Mouse (Mus musculus) limb, embryonic 15.5 days (tissue): ENCODE data around the gene Bpifb9a. TPM values are rescaled to one million over a fixed set of nuclear protein-coding genes. Genes with fewer than 3 reads are reported as not detected.
"Not testable (repeated sequence)": the region's sequence is repeated elsewhere in the genome, so short reads cannot be mapped to it uniquely, and the experiment has no call there.

ENCODE experiments used
- ATAC-seq: fragments of 200-750 bp; cut with Nextera tagmentation; 2 replicates; pipeline ENCODE4 v1.8.0; 2017; ENCODE audit warnings: low read depth, moderate TSS enrichment; ENCODE audit not compliant: insufficient number of reproducible peaks, low FRiP score, low TSS enrichment
- H3K27ac ChIP-seq: fragments of 300-500 bp; sonication (generic); 2 replicates; pipeline ENCODE4 v1.5.1; 2015; ENCODE audit warnings: moderate library complexity, mild to moderate bottlenecking, inconsistent platforms
- H3K27me3 ChIP-seq: fragments of 300-500 bp; sonication (generic); 2 replicates; pipeline ENCODE4 v1.6.1; 2015; ENCODE audit warnings: inconsistent platforms
- H3K36me3 ChIP-seq: fragments of 300-500 bp; sonication (generic); 2 replicates; pipeline ENCODE4 v1.6.1; 2015; ENCODE audit warnings: inconsistent platforms
- H3K4me1 ChIP-seq: fragments of 300-500 bp; sonication (generic); 2 replicates; pipeline ENCODE4 v1.6.1; 2015; ENCODE audit warnings: inconsistent platforms
- H3K4me2 ChIP-seq: fragments of 300-500 bp; sonication (generic); 2 replicates; pipeline ENCODE4 v1.6.1; 2015; ENCODE audit warnings: mild to moderate bottlenecking, inconsistent platforms
- H3K4me3 ChIP-seq: fragments of 300-500 bp; sonication (generic); 2 replicates; pipeline ENCODE4 v1.5.1; 2015; ENCODE audit warnings: mild to moderate bottlenecking, inconsistent platforms
- H3K9ac ChIP-seq: fragments of 300-500 bp; sonication (generic); 2 replicates; pipeline ENCODE4 v1.6.1; 2015; ENCODE audit warnings: inconsistent platforms
- H3K9me3 ChIP-seq: fragments of 300-500 bp; sonication (generic); 2 replicates; pipeline ENCODE4 v1.6.1; 2016; ENCODE audit warnings: inconsistent platforms
- WGBS: fragments of 180-500 bp; shearing (Covaris S2); methylation state at CpG from one replicate; pipeline ENCODE4 v1.1.7; 2015; 5-methylcytosine and 5-hydroxymethylcytosine counted together
- polyA plus RNA-seq: library from polyadenylated mRNA; unstranded; fragments of >200 nt; fragmentation: Nextera tagmentation; extraction: Ambion mirVana; gene quantifications from 2 replicates; pipeline ENCODE4 v1.2.1, GENCODE M21; 2015

Bpifb9a gene
- polyA plus RNA-seq, result not detected in 2 replicates

GRCm38 (mm10) chr2:154257554-154257953, at the start of gene Bpifb9a:
Gene Bpifb9a, plus strand, starts transcription at chr2:154257854.
- not testable (repeated sequence) for H3K27ac ChIP-seq, H3K9ac ChIP-seq, H3K9me3 ChIP-seq, ATAC-seq, H3K27me3 ChIP-seq, H3K4me2 ChIP-seq, H3K36me3 ChIP-seq, H3K4me1 ChIP-seq, H3K4me3 ChIP-seq
- WGBS, result 79% methylated on average over 5 of the region's 5 CpGs

GRCm38 (mm10) chr2:154209112-154209511, 48.5 kb upstream of the Bpifb9a start:
- H3K9ac ChIP-seq, result no peak overlapping the region
- WGBS, result 13% methylated on average over 3 of the region's 3 CpGs
- no peak overlapping the region for H3K4me3 ChIP-seq
- H3K4me1 ChIP-seq, result no peaks in the 10 kb centered on the region
- no peak overlapping the region for H3K27ac ChIP-seq
- no peak overlapping the region for H3K4me2 ChIP-seq
- no peaks in the 10 kb centered on the region for H3K36me3 ChIP-seq
- H3K27me3 ChIP-seq, result no peaks in the 10 kb centered on the region
- no peaks in the 10 kb centered on the region for H3K9me3 ChIP-seq
- no peak for ATAC-seq

- Histone ChIP-seq H3K4me2 (no peak overlapping the region), H3K27ac (no peak overlapping the region), H3K4me3 (no peak overlapping the region), H3K27me3 (no peaks in the 10 kb centered on the region), H3K4me1 (no peaks in the 10 kb centered on the region), H3K36me3 (no peaks in the 10 kb centered on the region), H3K9me3 (no peaks in the 10 kb centered on the region), H3K9ac (no peak overlapping the region)
- no peak for ATAC-seq
- WGBS, result 57% methylated on average over 1 of the region's 1 CpGs
These were observed 46.5 kb upstream of the Bpifb9a start for GRCm38 (mm10) chr2:154211121-154211520.

GRCm38 (mm10) chr2:154211881-154212280, 45.8 kb upstream of the Bpifb9a start:
- ATAC-seq, result no peak

GRCm38 (mm10) chr2:154215191-154215590, 42.5 kb upstream of the Bpifb9a start:
- Histone ChIP-seq H3K4me1 (no peaks in the 10 kb centered on the region), H3K9me3 (no peaks in the 10 kb centered on the region), H3K9ac (no peak overlapping the region), H3K27me3 (no peaks in the 10 kb centered on the region), H3K4me2 (no peak overlapping the region), H3K27ac (no peak overlapping the region), H3K36me3 (no peaks in the 10 kb centered on the region), H3K4me3 (no peak overlapping the region)
- WGBS, result 16% methylated on average over 5 of the region's 5 CpGs
- no peak for ATAC-seq

More at GRCm38 (mm10) chr2:154211881-154212280, 45.8 kb upstream of the Bpifb9a start:
- no peaks in the 10 kb centered on the region for H3K27me3 ChIP-seq
- H3K4me3 ChIP-seq, result no peak overlapping the region
- H3K36me3 ChIP-seq, result no peaks in the 10 kb centered on the region
- H3K27ac ChIP-seq, result no peak overlapping the region
- no peak overlapping the region for H3K4me2 ChIP-seq
- WGBS, result 85% methylated on average over 4 of the region's 4 CpGs
- no peak overlapping the region for H3K9ac ChIP-seq
- no peaks in the 10 kb centered on the region for H3K4me1 ChIP-seq
- H3K9me3 ChIP-seq, result no peaks in the 10 kb centered on the region

- H3K27me3 ChIP-seq, result no peaks in the 10 kb centered on the region
- no peaks in the 10 kb centered on the region for H3K9me3 ChIP-seq
- no peak overlapping the region for H3K27ac ChIP-seq
- H3K4me2 ChIP-seq, result no peak overlapping the region
- WGBS, result 77% methylated on average over 5 of the region's 5 CpGs
- H3K4me1 ChIP-seq, result peaks cover 20% of the 10 kb centered on the region
- no peaks in the 10 kb centered on the region for H3K36me3 ChIP-seq
- no peak overlapping the region for H3K4me3 ChIP-seq
- no peak for ATAC-seq
- no peak overlapping the region for H3K9ac ChIP-seq
These were observed 37.7 kb upstream of the Bpifb9a start for GRCm38 (mm10) chr2:154219950-154220349.

GRCm38 (mm10) chr2:154223265-154223916, 34.3 kb upstream of the Bpifb9a start, which contains the start of gene Bpifb5:
Gene Bpifb5, plus strand, starts transcription at chr2:154223742.
- peaks cover 27% of the 10 kb centered on the region for H3K4me1 ChIP-seq
- H3K9ac ChIP-seq, result no peak within 1 kb of the TSS
- peak within 1 kb of the TSS; percentile 31 for H3K4me2 ChIP-seq
- H3K4me3 ChIP-seq, result no peak within 1 kb of the TSS
- ATAC-seq, result peak; percentile 67
- H3K9me3 ChIP-seq, result no peaks in the 10 kb centered on the region
- H3K27ac ChIP-seq, result peak within 1 kb of the TSS; percentile 47; the same call in 1 of the 2 replicates
- no peaks in the 10 kb centered on the region for H3K36me3 ChIP-seq
- WGBS, result 3% methylated on average over 14 of the region's 14 CpGs
- H3K27me3 ChIP-seq, result no peaks in the 10 kb centered on the region

GRCm38 (mm10) chr2:154223917-154224273, 33.8 kb upstream of the Bpifb9a start:
- no peak overlapping the region for H3K4me3 ChIP-seq
- H3K9ac ChIP-seq, result no peak overlapping the region
- H3K27me3 ChIP-seq, result no peaks in the 10 kb centered on the region
- no peak for ATAC-seq
- peak overlapping the region; percentile 31 for H3K4me2 ChIP-seq
- no peaks in the 10 kb centered on the region for H3K36me3 ChIP-seq
- peaks cover 27% of the 10 kb centered on the region for H3K4me1 ChIP-seq
- 0 out of 2 replicates have a peak overlapping the region, but pooled peaks have one; percentile 47 for H3K27ac ChIP-seq
- H3K9me3 ChIP-seq, result no peaks in the 10 kb centered on the region
- 22% methylated on average over 2 of the region's 2 CpGs for WGBS

GRCm38 (mm10) chr2:154226991-154227390, 30.7 kb upstream of the Bpifb9a start:
- 69% methylated on average over 4 of the region's 4 CpGs for WGBS
- Histone ChIP-seq H3K9me3 (no peaks in the 10 kb centered on the region), H3K4me2 (no peak overlapping the region), H3K27me3 (no peaks in the 10 kb centered on the region), H3K27ac (no peak overlapping the region), H3K4me1 (peaks cover 27% of the 10 kb centered on the region), H3K4me3 (no peak overlapping the region), H3K36me3 (no peaks in the 10 kb centered on the region), H3K9ac (no peak overlapping the region)
- ATAC-seq, result no peak

GRCm38 (mm10) chr2:154227830-154228229, 29.8 kb upstream of the Bpifb9a start:
- H3K9ac ChIP-seq, result no peak overlapping the region
- no peaks in the 10 kb centered on the region for H3K9me3 ChIP-seq
- peaks cover 22% of the 10 kb centered on the region for H3K4me1 ChIP-seq
- H3K27ac ChIP-seq, result no peak overlapping the region
- H3K36me3 ChIP-seq, result no peaks in the 10 kb centered on the region
- ATAC-seq, result no peak
- WGBS, result 63% methylated on average over 5 of the region's 5 CpGs
- H3K27me3 ChIP-seq, result no peaks in the 10 kb centered on the region
- no peak overlapping the region for H3K4me2 ChIP-seq
- H3K4me3 ChIP-seq, result no peak overlapping the region

GRCm38 (mm10) chr2:154233426-154233825, 24.2 kb upstream of the Bpifb9a start:
- Histone ChIP-seq H3K4me3 (no peak overlapping the region), H3K27ac (no peak overlapping the region), H3K9ac (no peak overlapping the region), H3K4me1 (no peaks in the 10 kb centered on the region), H3K27me3 (no peaks in the 10 kb centered on the region), H3K9me3 (no peaks in the 10 kb centered on the region), H3K4me2 (no peak overlapping the region), H3K36me3 (no peaks in the 10 kb centered on the region)
- ATAC-seq, result no peak
- WGBS, result 85% methylated on average over 6 of the region's 6 CpGs

- Histone ChIP-seq H3K36me3 (no peaks in the 10 kb centered on the region), H3K9me3 (no peaks in the 10 kb centered on the region), H3K27ac (no peak overlapping the region), H3K4me2 (no peak overlapping the region), H3K27me3 (no peaks in the 10 kb centered on the region), H3K4me1 (no peaks in the 10 kb centered on the region), H3K4me3 (no peak overlapping the region), H3K9ac (no peak overlapping the region)
- no peak for ATAC-seq
- WGBS, result 83% methylated on average over 6 of the region's 6 CpGs
These were observed 16.9 kb upstream of the Bpifb9a start for GRCm38 (mm10) chr2:154240771-154241170.

GRCm38 (mm10) chr2:154242726-154243125, 14.9 kb upstream of the Bpifb9a start:
- not testable (repeated sequence) for H3K9me3 ChIP-seq, H3K9ac ChIP-seq, H3K36me3 ChIP-seq, H3K27me3 ChIP-seq, H3K27ac ChIP-seq, H3K4me2 ChIP-seq, H3K4me1 ChIP-seq, ATAC-seq, H3K4me3 ChIP-seq
- 94% methylated on average over 11 of the region's 12 CpGs for WGBS
